Mouse (Mus musculus) G1E (cell line): ENCODE data around the gene Aig1. TPM values are rescaled to one million over a fixed set of nuclear protein-coding genes. Genes with fewer than 3 reads are reported as not detected.

Experiments
- ATAC-seq: 2 replicates; pipeline ENCODE4 v1.8.0; 2016; ENCODE audit warnings: mild to moderate bottlenecking; ENCODE audit not compliant: insufficient number of reproducible peaks, poor library complexity, low FRiP score, severe bottlenecking; ENCODE audit errors: extremely low read depth
- DNase-seq: peaks from one replicate; pipeline ENCODE4 v3.0.0; 2012; ENCODE audit warnings: low spot score
- H3K27me3 ChIP-seq: 2 replicates; pipeline ENCODE4 v1.6.1; 2012; ENCODE audit warnings: mild to moderate bottlenecking, low read length, inconsistent platforms; ENCODE audit not compliant: insufficient read depth
- H3K36me3 ChIP-seq: replicated peaks from 2 replicates; pipeline ENCODE3; 2012; ENCODE audit warnings: mild to moderate bottlenecking, inconsistent platforms
- H3K4me1 ChIP-seq: 2 replicates; pipeline ENCODE4 v1.6.1; 2012; ENCODE audit warnings: low read depth, low read length, inconsistent platforms, mixed read lengths; ENCODE audit not compliant: insufficient read depth
- H3K4me3 ChIP-seq: 2 replicates; pipeline ENCODE4 v1.5.1; 2012; ENCODE audit warnings: low read depth, mild to moderate bottlenecking, inconsistent platforms, low read length, moderate library complexity, mixed read lengths
- H3K9me3 ChIP-seq: replicated peaks from 2 replicates; pipeline ENCODE4 v1.6.1; 2012; ENCODE audit warnings: inconsistent platforms
- CTCF ChIP-seq: IDR thresholded peaks from 2 replicates; pipeline ENCODE4 v1.5.1; 2012; ENCODE audit warnings: low read depth, low read length, inconsistent platforms, mixed read lengths
- GATA1 ChIP-seq: IDR thresholded peaks from 2 replicates; pipeline ENCODE4 v1.6.1; 2012; ENCODE audit warnings: borderline replicate concordance, low read length, inconsistent platforms, mixed read lengths
- GATA2 ChIP-seq: IDR thresholded peaks from 2 replicates; pipeline ENCODE4 v1.6.1; 2012; ENCODE audit warnings: low read depth, low read length, inconsistent platforms, borderline replicate concordance
- POLR2AphosphoS5 ChIP-seq: IDR thresholded peaks from 2 replicates; pipeline ENCODE4 v1.6.1; 2012; ENCODE audit warnings: low read depth, low read length, inconsistent platforms; ENCODE audit not compliant: insufficient replicate concordance
- TAL1 ChIP-seq: conservative IDR thresholded peaks from 2 replicates; pipeline ENCODE4 v1.6.1; 2012; ENCODE audit warnings: low read depth, low read length, inconsistent platforms, mixed read lengths
- polyA plus RNA-seq: library from polyadenylated mRNA; stranded (reverse); fragments of >175 nt; gene quantifications from 2 replicates; pipeline ENCODE4 v1.2.3, GENCODE M21; 2012
- total RNA-seq, 2 experiments: library from RNA; stranded (forward) in 1 of 2; stranded (reverse) in 1 of 2; fragments of 200-1000 nt in 1 of 2; fragments of >200 nt in 1 of 2; fragmentation: Nextera tagmentation in 1 of 2; gene quantifications; 2 replicates each; pipeline ENCODE4 v1.2.3; 2014 to 2017

The Aig1 gene
- total and polyA plus RNA-seq, 3 experiments = 0.27 TPM; not detected in 2

GRCm38 (mm10) chr10:13882975-13883875 is 14.4 kb upstream of the Aig1 start:
- no peaks in the 10 kb centered on the region for H3K9me3 ChIP-seq
- no peaks in the 10 kb centered on the region for H3K36me3 ChIP-seq
- H3K4me3 ChIP-seq = no peak overlapping the region
- TF ChIP-seq GATA1 = no peak
- TF ChIP-seq CTCF = no peak
- no peak for TF ChIP-seq TAL1
- ATAC-seq (no peak), DNase-seq (no peak)
- no peaks in the 10 kb centered on the region for H3K4me1 ChIP-seq
- H3K27me3 ChIP-seq = no peaks in the 10 kb centered on the region

- H3K4me1 ChIP-seq = no peaks in the 10 kb centered on the region
- no peaks in the 10 kb centered on the region for H3K9me3 ChIP-seq
- ATAC-seq (no peak), DNase-seq (no peak)
- TF ChIP-seq TAL1 (no peak), POLR2AphosphoS5 (no peak), CTCF (no peak), GATA2 (no peak), GATA1 (no peak)
- H3K36me3 ChIP-seq = no peaks in the 10 kb centered on the region
- H3K4me3 ChIP-seq = no peak overlapping the region
- no peaks in the 10 kb centered on the region for H3K27me3 ChIP-seq
Measured at GRCm38 (mm10) chr10:13882490-13882889, 13.7 kb upstream of the Aig1 start.

GRCm38 (mm10) chr10:13878696-13879095 is 9.9 kb upstream of the Aig1 start:
- Histone ChIP-seq H3K27me3 (no peaks in the 10 kb centered on the region), H3K4me3 (no peak overlapping the region), H3K9me3 (no peaks in the 10 kb centered on the region), H3K36me3 (no peaks in the 10 kb centered on the region), H3K4me1 (no peaks in the 10 kb centered on the region)
- DNase-seq (no peak), ATAC-seq (no peak)
- no peak for TF ChIP-seq CTCF
- TF ChIP-seq GATA1 = no peak
- TF ChIP-seq POLR2AphosphoS5 = no peak
- no peak for TF ChIP-seq GATA2
- no peak for TF ChIP-seq TAL1

GRCm38 (mm10) chr10:13875038-13875420 is 6.2 kb upstream of the Aig1 start:
- H3K4me1 ChIP-seq = no peaks in the 10 kb centered on the region
- H3K4me3 ChIP-seq = no peak overlapping the region
- no peak for DNase-seq
- ATAC-seq = no peak
- TF ChIP-seq GATA1 (no peak), TAL1 (no peak), GATA2 (no peak), CTCF (no peak), POLR2AphosphoS5 (no peak)
- H3K36me3 ChIP-seq = no peaks in the 10 kb centered on the region
- no peaks in the 10 kb centered on the region for H3K9me3 ChIP-seq
- no peaks in the 10 kb centered on the region for H3K27me3 ChIP-seq

- ATAC-seq = no peak
Measured at GRCm38 (mm10) chr10:13874301-13875037, 5.7 kb upstream of the Aig1 start.

GRCm38 (mm10) chr10:13870531-13870930 is 1.8 kb upstream of the Aig1 start:
- H3K4me3 ChIP-seq = no peak overlapping the region
- DNase-seq (no peak), ATAC-seq (no peak)
- peaks cover 9% of the 10 kb centered on the region for H3K9me3 ChIP-seq
- peaks cover 3% of the 10 kb centered on the region; the same call in 1 of the 2 replicates for H3K27me3 ChIP-seq
- H3K36me3 ChIP-seq = no peaks in the 10 kb centered on the region
- no peak for TF ChIP-seq CTCF
- no peak for TF ChIP-seq POLR2AphosphoS5
- no peak for TF ChIP-seq TAL1
- H3K4me1 ChIP-seq = no peaks in the 10 kb centered on the region

More at GRCm38 (mm10) chr10:13874301-13875037, 5.7 kb upstream of the Aig1 start:
- H3K4me1 ChIP-seq = no peaks in the 10 kb centered on the region
- DNase-seq = no peak
- TF ChIP-seq POLR2AphosphoS5 = no peak
- no peaks in the 10 kb centered on the region for H3K36me3 ChIP-seq
- no peak overlapping the region for H3K4me3 ChIP-seq
- no peaks in the 10 kb centered on the region for H3K27me3 ChIP-seq
- no peaks in the 10 kb centered on the region for H3K9me3 ChIP-seq
